Mouse (Mus musculus) kidney, postnatal 25 days (tissue): ENCODE results near the gene Cd1d1.

Experiments used
- DNase-seq, 2 experiments: peaks; one replicate each; pipeline ENCODE4 v3.0.0; 2021; ENCODE audit warnings: mixed read lengths in 2 of 2

Cd1d1 gene

GRCm38 (mm10) chr3:86960656-86961394 lies 38.4 kb downstream of the Cd1d1 start:
- DNase-seq = no peak

GRCm38 (mm10) chr3:86959088-86959487 lies 40.2 kb downstream of the Cd1d1 start:
- DNase-seq = no peak

GRCm38 (mm10) chr3:86955376-86955775 lies 43.9 kb downstream of the Cd1d1 start:
- no peak for DNase-seq

- DNase-seq = peak in 1 of 2 experiments; percentile 8
These were observed 44.7 kb downstream of the Cd1d1 start for GRCm38 (mm10) chr3:86954521-86954920.

- DNase-seq = no peak
These were observed 45.4 kb downstream of the Cd1d1 start for GRCm38 (mm10) chr3:86953819-86954218.

GRCm38 (mm10) chr3:86950652-86951051 lies 48.6 kb downstream of the Cd1d1 start:
- no peak for DNase-seq
